Mouse (Mus musculus) cerebellum, adult 8-10 months (tissue): ENCODE measurements around the gene BC025920.
A peak's percentile ranks its signal among the peaks of the same experiment; 100 is the strongest.

Experiments used
- DNase-seq: peaks from one replicate; pipeline ENCODE4 v3.0.0; 2022

Gene BC025920

GRCm38 (mm10) chr10:81643449-81644055, 37.5 kb downstream of the BC025920 start:
- DNase-seq, result peak; percentile 97

DNA sequence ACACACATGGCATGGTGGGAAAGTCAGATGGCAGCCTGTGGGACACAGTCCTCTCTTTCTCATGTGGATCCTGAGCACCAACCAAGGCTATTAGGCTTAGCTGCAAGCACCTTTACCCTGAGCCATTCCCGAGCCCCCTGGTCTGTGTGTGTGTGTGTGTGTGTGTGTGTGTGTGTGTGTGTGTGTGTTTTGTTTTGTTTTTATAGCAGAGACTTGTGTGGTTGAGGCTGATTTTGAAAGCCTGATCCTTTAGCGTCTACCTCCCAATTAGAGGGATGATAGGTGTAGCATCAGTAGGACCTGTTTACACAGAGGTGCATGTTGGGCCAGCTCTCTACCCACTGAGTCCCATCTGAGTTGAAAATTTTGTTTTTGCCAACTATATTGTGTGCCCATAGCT, 38.1 kb downstream of the BC025920 start:
- DNase-seq, result no peak

DNA sequence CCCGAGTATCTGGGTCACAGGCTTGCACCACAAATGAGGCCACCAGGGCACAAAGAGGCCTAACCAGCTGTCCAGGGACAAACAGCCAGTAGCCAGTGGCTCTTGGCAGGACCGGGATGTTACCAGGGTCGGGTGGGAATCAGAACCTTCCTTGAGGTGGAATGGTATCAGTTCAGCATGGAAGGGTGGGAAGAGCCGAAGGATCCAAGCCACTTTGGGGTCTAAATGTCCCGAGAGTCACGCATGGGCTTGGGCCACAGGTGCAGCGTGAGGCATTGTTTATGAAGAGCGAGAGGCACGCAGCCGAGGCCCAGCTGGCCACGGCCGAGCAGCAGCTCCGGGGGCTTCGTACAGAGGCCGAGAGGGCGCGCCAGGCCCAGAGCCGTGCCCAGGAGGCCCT, 38.6 kb downstream of the BC025920 start:
- DNase-seq, result peak; percentile 32

- DNase-seq, result peak; percentile 5
Measured at GRCm38 (mm10) chr10:81645391-81645790, 39.3 kb downstream of the BC025920 start.

DNA sequence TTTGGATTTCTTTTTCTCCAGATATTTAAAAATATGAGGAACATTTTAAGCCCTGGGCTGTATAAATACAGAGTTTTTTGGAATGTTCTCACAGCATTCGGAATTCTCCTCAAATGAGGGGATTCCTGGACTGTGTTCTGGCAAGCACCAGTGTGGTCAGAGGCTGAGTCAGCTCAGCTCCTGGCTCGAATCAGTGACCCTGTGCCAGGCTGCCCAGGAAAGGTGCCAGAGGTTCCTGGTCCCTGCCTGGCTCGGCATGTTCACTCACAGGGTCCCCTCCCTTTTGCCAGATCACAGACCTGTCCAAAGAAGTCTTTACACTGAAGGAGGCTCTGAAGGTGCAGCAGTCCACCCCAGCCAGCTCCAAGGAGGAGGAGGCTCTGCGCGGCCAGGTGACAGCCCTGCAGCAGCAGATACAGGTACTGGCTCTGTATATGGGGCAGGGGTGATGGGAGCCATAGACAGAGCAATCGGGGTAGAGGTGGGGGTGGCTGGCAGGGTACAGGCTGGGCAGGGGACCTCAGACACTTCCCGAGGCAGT, 40.0 kb downstream of the BC025920 start:
- peak; percentile 34 for DNase-seq

DNA sequence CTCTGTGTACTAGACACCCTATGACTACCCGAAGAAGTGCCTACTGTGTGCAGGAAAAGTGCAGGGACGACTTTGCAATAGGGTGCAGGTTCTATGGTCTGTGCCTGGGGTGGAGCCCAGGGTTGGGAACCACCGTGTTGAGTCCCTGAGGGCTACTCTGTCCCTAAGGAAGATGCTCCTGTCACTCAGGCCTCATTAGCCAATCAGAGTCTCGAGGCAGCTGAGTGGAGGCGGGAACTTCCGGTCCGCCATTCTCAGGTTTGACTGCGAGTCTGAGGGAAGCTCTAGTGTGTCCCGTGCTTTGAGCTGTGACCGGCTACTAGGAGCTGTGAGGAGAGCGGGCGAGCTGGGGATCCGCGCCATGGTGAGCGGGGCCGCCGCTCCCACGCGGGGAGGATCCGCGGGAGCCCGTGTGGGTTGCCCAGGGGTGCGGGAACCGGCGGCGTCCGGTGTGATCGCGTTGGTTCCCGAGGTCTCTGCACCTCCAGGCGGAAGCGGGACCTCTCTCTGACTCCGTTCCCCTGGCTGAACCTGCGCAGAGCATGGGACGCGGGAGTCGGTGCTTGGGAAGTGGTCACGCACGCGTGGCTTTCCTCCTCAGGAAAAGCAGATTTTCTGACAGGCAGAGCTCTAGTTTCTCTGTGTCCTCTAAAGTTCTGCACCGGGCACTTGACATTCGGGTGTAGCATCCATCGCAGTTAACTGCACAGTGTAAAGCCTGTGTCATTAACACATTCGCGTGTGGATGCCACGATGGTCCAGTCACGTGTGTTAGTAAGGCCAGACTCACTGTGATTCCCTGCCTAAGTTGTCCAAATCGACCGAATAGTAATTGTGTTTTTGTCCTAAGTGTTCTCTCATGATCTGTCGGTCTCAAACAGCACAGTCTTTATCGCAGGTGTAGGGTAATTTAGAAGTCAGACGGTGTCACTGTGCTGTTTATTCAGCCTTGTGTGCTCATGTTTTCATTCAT, 43.0 kb downstream of the BC025920 start, which contains the start of gene Gm10778:
Gene Gm10778, plus strand, starts transcription at position 257 of the 973 bp plus-strand sequence.
- peak; percentile 89 for DNase-seq

GRCm38 (mm10) chr10:81655178-81655577, 49.1 kb downstream of the BC025920 start:
- no peak for DNase-seq

- no peak for DNase-seq
Measured at GRCm38 (mm10) chr10:81656174-81656573, 50.1 kb downstream of the BC025920 start.
